ENCODE assay signal across 12 mouse cellular contexts in the genomic region with DNA sequence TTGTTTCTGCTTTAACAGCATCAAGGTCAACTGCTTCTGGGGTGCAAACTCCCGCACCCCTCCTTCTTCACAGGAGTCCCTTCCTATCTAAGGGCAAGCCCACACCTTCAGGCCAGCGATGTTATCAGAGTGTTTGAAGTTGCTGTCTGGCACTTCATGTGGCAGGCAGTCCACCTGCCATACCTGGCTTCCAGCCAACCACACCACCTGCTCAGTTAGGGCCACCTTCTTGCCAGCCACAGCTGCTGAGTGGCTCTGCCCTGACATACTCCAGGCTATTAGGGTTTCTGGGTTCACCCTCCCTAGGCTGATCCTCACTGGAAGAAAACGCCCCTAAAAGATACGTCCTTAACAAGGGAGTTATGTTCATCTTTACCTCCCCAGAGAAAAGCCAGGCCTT.
DNase-seq lines count a peak whose midpoint lies in the region; ATAC-seq and TF ChIP-seq lines count a peak whose summit lies in the region.
"Had no signal": no experiment of that assay in that cellular context is flagged by ENCODE, and none has a peak within 500 bp of the region (broad histone marks: within the 10 kb centered on the region; RNA-seq: fewer than 3 reads in every experiment).

No protein-coding gene starts in this region.

- peak; percentile 70; the same call in 1 of the 2 replicates for ATAC-seq in embryonic facial prominence, embryonic 13.5 days (ENCODE audit: insufficient number of reproducible peaks, insufficient read depth, low FRiP score, low TSS enrichment, low read depth)
- ATAC-seq in megakaryocyte-erythroid progenitor cell, adult 5-6 weeks (replicated peaks; ENCODE audit: low FRiP score, low TSS enrichment, poor library complexity, severe bottlenecking), result no peak

- H3K9me3 ChIP-seq in embryonic facial prominence, embryonic 13.5 days, result no peaks in the 10 kb centered on the region
- H3K9me3 ChIP-seq in embryonic facial prominence, embryonic 10.5 days, result no peaks in the 10 kb centered on the region
- H3K9me3 ChIP-seq: heart, embryonic 15.5 days; midbrain, embryonic 10.5 days; neural tube, embryonic 13.5 days had no signal

- H3K27ac ChIP-seq in embryonic facial prominence, embryonic 13.5 days, result no peak overlapping the region
- H3K27ac ChIP-seq in embryonic facial prominence, embryonic 10.5 days (replicated peaks), result no peak overlapping the region
- H3K27ac ChIP-seq in kidney, adult 2 months (ENCODE audit: insufficient read depth, low read depth, low read length), result no peak overlapping the region
- H3K27ac ChIP-seq: heart, embryonic 15.5 days; midbrain, embryonic 10.5 days; neural tube, embryonic 13.5 days had no signal

- H3K36me3 ChIP-seq in embryonic facial prominence, embryonic 13.5 days, result no peaks in the 10 kb centered on the region
- no peaks in the 10 kb centered on the region for H3K36me3 ChIP-seq in embryonic facial prominence, embryonic 10.5 days (replicated peaks)
- H3K36me3 ChIP-seq in kidney, adult 2 months (ENCODE audit: control insufficient read depth, insufficient read depth, low read length), result no peaks in the 10 kb centered on the region
- H3K36me3 ChIP-seq: heart, embryonic 15.5 days; midbrain, embryonic 10.5 days; neural tube, embryonic 13.5 days had no signal

- no peaks in the 10 kb centered on the region for H3K27me3 ChIP-seq in embryonic facial prominence, embryonic 13.5 days
- no peaks in the 10 kb centered on the region for H3K27me3 ChIP-seq in embryonic facial prominence, embryonic 10.5 days (replicated peaks; ENCODE audit: low read depth, poor library complexity, severe bottlenecking)
- no peaks in the 10 kb centered on the region for H3K27me3 ChIP-seq in kidney, adult 2 months (replicated peaks; ENCODE audit: control insufficient read depth, insufficient read depth, low read length)
- H3K27me3 ChIP-seq: heart, embryonic 15.5 days; neural tube, embryonic 13.5 days had no signal

- 77% methylated on average over 4 of the region's 4 CpGs for WGBS in embryonic facial prominence, embryonic 13.5 days
- WGBS in embryonic facial prominence, embryonic 10.5 days, result 89% methylated on average over 4 of the region's 4 CpGs
- 85% methylated on average over 4 of the region's 4 CpGs for WGBS in kidney, adult 2 months

- no peak overlapping the region for H3K4me3 ChIP-seq in embryonic facial prominence, embryonic 13.5 days
- no peak overlapping the region for H3K4me3 ChIP-seq in embryonic facial prominence, embryonic 10.5 days
- H3K4me3 ChIP-seq in kidney, adult 2 months (ENCODE audit: insufficient read depth, low read depth, low read length), result no peak overlapping the region
- H3K4me3 ChIP-seq: heart, embryonic 15.5 days; midbrain, embryonic 10.5 days; neural tube, embryonic 13.5 days had no signal

- TF ChIP-seq CTCF in kidney, adult 2 months (conservative IDR thresholded peaks at IDR 0.05; ENCODE audit: insufficient read depth, insufficient read length, low read depth, low read length), result no peak

- H3K4me1 ChIP-seq in embryonic facial prominence, embryonic 13.5 days, result no peaks in the 10 kb centered on the region
- H3K4me1 ChIP-seq in embryonic facial prominence, embryonic 10.5 days, result no peaks in the 10 kb centered on the region
- no peaks in the 10 kb centered on the region for H3K4me1 ChIP-seq in kidney, adult 2 months (ENCODE audit: control insufficient read depth, insufficient read depth, low read length)
- H3K4me1 ChIP-seq: midbrain, embryonic 10.5 days had no signal

- no peak overlapping the region for H3K9ac ChIP-seq in embryonic facial prominence, embryonic 13.5 days
- H3K9ac ChIP-seq: heart, embryonic 15.5 days; neural tube, embryonic 13.5 days had no signal

- no peak for TF ChIP-seq POLR2A in kidney, adult 2 months (IDR thresholded peaks at IDR 0.05; ENCODE audit: low read depth, low read length)

- no peak for DNase-seq in embryonic facial prominence, embryonic 10.5 days (ENCODE audit: low spot score)
- peak; percentile 9 to 36 for DNase-seq in kidney, postnatal 36 days
- no peak for DNase-seq in kidney, adult 2 months
- DNase-seq in cerebellum, adult 8-10 months, result peak; percentile 71
- peak; percentile 14 to 38 for DNase-seq in lung, postnatal 4 days
- no peak for DNase-seq in spleen, adult 18-20 months

- H3K4me2 ChIP-seq in embryonic facial prominence, embryonic 13.5 days, result no peak overlapping the region
- H3K4me2 ChIP-seq: heart, embryonic 15.5 days; liver, embryonic 11.5 days; neural tube, embryonic 13.5 days had no signal

Comparison
In these comparisons a context has a peak if more than half of its experiments do, and no peak if none do; other contexts are left out.
1. DNase-seq: peak in kidney, postnatal 36 days (2 of 2), cerebellum, adult 8-10 months (single experiment) and lung, postnatal 4 days (2 of 2); none in embryonic facial prominence, embryonic 10.5 days (single experiment), kidney, adult 2 months (single experiment) and spleen, adult 18-20 months (0 of 2).